ENCODE assay signal across 8 mouse cellular contexts in genomic region chrX:134808755-134809224, GRCm38 (mm10). TPM values are rescaled to one million over a fixed set of nuclear protein-coding genes. Genes with fewer than 3 reads are reported as not detected.
DNase-seq lines count a peak whose midpoint lies in the region; ATAC-seq and TF ChIP-seq lines count a peak whose summit lies in the region.

Armcx2 (minus strand) TSS chrX:134809221.

- H3K4me2 ChIP-seq in intestine, postnatal 0 days (replicated peaks; ENCODE audit: low read depth): peak within 1 kb of the TSS; percentile 61
- peak within 1 kb of the TSS; percentile 52 for H3K4me2 ChIP-seq in midbrain, embryonic 11.5 days

- peak within 1 kb of the TSS; percentile 43 for H3K4me3 ChIP-seq in intestine, postnatal 0 days (ENCODE audit: low read depth, low read length)
- peak within 1 kb of the TSS; percentile 66 for H3K4me3 ChIP-seq in limb, embryonic 10.5 days
- H3K4me3 ChIP-seq in midbrain, embryonic 11.5 days (ENCODE audit: low read depth, low read length): peak within 1 kb of the TSS; percentile 40
- peak within 1 kb of the TSS; percentile 60 for H3K4me3 ChIP-seq in small intestine, adult 2 months (ENCODE audit: low read depth, low read length)

- no peak for ATAC-seq in intestine, postnatal 0 days
- peak; percentile 95 for ATAC-seq in midbrain, embryonic 11.5 days (ENCODE audit: low FRiP score)

- 10% methylated on average over 16 of the region's 16 CpGs for WGBS in intestine, postnatal 0 days
- WGBS in limb, embryonic 10.5 days: 9% methylated on average over 16 of the region's 16 CpGs
- 10% methylated on average over 15 of the region's 16 CpGs for WGBS in midbrain, embryonic 11.5 days
- WGBS in small intestine, adult 2 months: 14% methylated on average over 16 of the region's 16 CpGs

- 0 out of 2 replicates have a peak within 1 kb of the TSS, but pooled peaks have one; percentile 26 for H3K9ac ChIP-seq in intestine, postnatal 0 days (ENCODE audit: low read depth, low read length)
- peak within 1 kb of the TSS; percentile 69 for H3K9ac ChIP-seq in midbrain, embryonic 11.5 days (ENCODE audit: low read length)

- H3K27me3 ChIP-seq in intestine, postnatal 0 days (replicated peaks; ENCODE audit: control insufficient read depth, insufficient read depth, low read length): no peaks in the 10 kb centered on the region
- H3K27me3 ChIP-seq in limb, embryonic 10.5 days (ENCODE audit: low read depth, poor library complexity, severe bottlenecking): peaks cover 86% of the 10 kb centered on the region
- H3K27me3 ChIP-seq in midbrain, embryonic 11.5 days (ENCODE audit: control insufficient read depth, insufficient read depth, low read length): peaks cover 8% of the 10 kb centered on the region
- H3K27me3 ChIP-seq in small intestine, adult 2 months (ENCODE audit: control insufficient read depth, insufficient read depth, low read length): no peaks in the 10 kb centered on the region

- no peak for TF ChIP-seq CTCF in intestine, postnatal 0 days (IDR thresholded peaks at IDR 0.05; ENCODE audit: low read depth)
- TF ChIP-seq CTCF in small intestine, adult 2 months (IDR thresholded peaks at IDR 0.05; ENCODE audit: extremely low read depth, insufficient read length, insufficient replicate concordance, low read depth, low read length): no peak

- DNase-seq in 416B (ENCODE audit: low read depth) (peak; percentile 86), adipocyte (ENCODE audit: low spot score) (peak; percentile 7)
- DNase-seq in embryo, embryonic 10.5 days (ENCODE audit: low spot score): peak; percentile 85
- peak; percentile 97 for DNase-seq in heart, adult 11 months
- DNase-seq in limb, embryonic 10.5 days (ENCODE audit: low spot score): peak; percentile 61
- peak; percentile 88 for DNase-seq in midbrain, embryonic 11.5 days (ENCODE audit: low spot score, missing footprints)

- no peaks in the 10 kb centered on the region for H3K4me1 ChIP-seq in intestine, postnatal 0 days (replicated peaks; ENCODE audit: control insufficient read depth, insufficient read depth, low read length)
- H3K4me1 ChIP-seq in limb, embryonic 10.5 days: no peaks in the 10 kb centered on the region
- H3K4me1 ChIP-seq in midbrain, embryonic 11.5 days (ENCODE audit: control insufficient read depth, insufficient read depth, low read length): no peaks in the 10 kb centered on the region
- H3K4me1 ChIP-seq in small intestine, adult 2 months (ENCODE audit: control insufficient read depth, insufficient read depth, insufficient read length, low read length): no peaks in the 10 kb centered on the region

- TF ChIP-seq POLR2A in small intestine, adult 2 months (IDR thresholded peaks at IDR 0.05; ENCODE audit: low read depth, low read length): no peak

- no peaks in the 10 kb centered on the region for H3K36me3 ChIP-seq in intestine, postnatal 0 days (ENCODE audit: control insufficient read depth, insufficient read depth)
- peaks cover 22% of the 10 kb centered on the region for H3K36me3 ChIP-seq in limb, embryonic 10.5 days
- peaks cover 3% of the 10 kb centered on the region; the same call in 1 of the 2 replicates for H3K36me3 ChIP-seq in midbrain, embryonic 11.5 days (ENCODE audit: control insufficient read depth, insufficient read depth, low read length)
- no peaks in the 10 kb centered on the region for H3K36me3 ChIP-seq in small intestine, adult 2 months (ENCODE audit: control insufficient read depth, insufficient read depth, low read length)

- H3K27ac ChIP-seq in intestine, postnatal 0 days (ENCODE audit: low read depth, low read length): no peak within 1 kb of the TSS; the same call in 1 of the 2 replicates
- H3K27ac ChIP-seq in limb, embryonic 10.5 days: peak within 1 kb of the TSS; percentile 81
- peak within 1 kb of the TSS; percentile 2; the same call in 1 of the 2 replicates for H3K27ac ChIP-seq in midbrain, embryonic 11.5 days (ENCODE audit: low read depth, low read length)
- no peak within 1 kb of the TSS for H3K27ac ChIP-seq in small intestine, adult 2 months (ENCODE audit: insufficient read depth, low read depth, low read length)

- H3K9me3 ChIP-seq in intestine, postnatal 0 days (ENCODE audit: control insufficient read depth): no peaks in the 10 kb centered on the region
- no peaks in the 10 kb centered on the region for H3K9me3 ChIP-seq in limb, embryonic 10.5 days (replicated peaks)
- no peaks in the 10 kb centered on the region for H3K9me3 ChIP-seq in midbrain, embryonic 11.5 days (ENCODE audit: control insufficient read depth, low read length)

RNA-seq across cellular contexts. Expression of gene Armcx2, which starts in this region (rescaled TPM):
- 12.5 and 13.3 TPM in 2 replicates for polyA plus RNA-seq in intestine, postnatal 0 days (2015; fragmentation: Nextera tagmentation; extraction: Ambion mirVana)
- polyA plus RNA-seq in limb, embryonic 10.5 days (2016; fragmentation: Nextera tagmentation; extraction: Ambion mirVana): 69.2 and 79.6 TPM in 2 replicates
- 84.1 and 87.8 TPM in 2 replicates for polyA plus RNA-seq in midbrain, embryonic 11.5 days (2014; fragmentation: Nextera tagmentation; extraction: Ambion mirVana)
- polyA plus RNA-seq in small intestine, adult 2 months (2012; rRNA removed): 2.6 and 2.7 TPM in 2 replicates

Comparison
In these comparisons a context has a peak if more than half of its experiments do, and no peak if none do; other contexts are left out.
1. DNase-seq: peak in every context shown above with its lines; median percentile 97 in heart, adult 11 months; 88 in midbrain, embryonic 11.5 days; 86 in 416B; 85 in embryo, embryonic 10.5 days; 61 in limb, embryonic 10.5 days; 7 in adipocyte.
2. H3K27ac ChIP-seq: peak in limb, embryonic 10.5 days (single experiment) and midbrain, embryonic 11.5 days (single experiment); none in intestine, postnatal 0 days (single experiment) and small intestine, adult 2 months (single experiment).
3. Peak in every context shown above with its lines, with median percentiles within 50 percentile points of each other: H3K4me3 ChIP-seq.